Mouse (Mus musculus): Measurements from ENCODE around the gene Nanos3.

Nanos3 gene

DNA sequence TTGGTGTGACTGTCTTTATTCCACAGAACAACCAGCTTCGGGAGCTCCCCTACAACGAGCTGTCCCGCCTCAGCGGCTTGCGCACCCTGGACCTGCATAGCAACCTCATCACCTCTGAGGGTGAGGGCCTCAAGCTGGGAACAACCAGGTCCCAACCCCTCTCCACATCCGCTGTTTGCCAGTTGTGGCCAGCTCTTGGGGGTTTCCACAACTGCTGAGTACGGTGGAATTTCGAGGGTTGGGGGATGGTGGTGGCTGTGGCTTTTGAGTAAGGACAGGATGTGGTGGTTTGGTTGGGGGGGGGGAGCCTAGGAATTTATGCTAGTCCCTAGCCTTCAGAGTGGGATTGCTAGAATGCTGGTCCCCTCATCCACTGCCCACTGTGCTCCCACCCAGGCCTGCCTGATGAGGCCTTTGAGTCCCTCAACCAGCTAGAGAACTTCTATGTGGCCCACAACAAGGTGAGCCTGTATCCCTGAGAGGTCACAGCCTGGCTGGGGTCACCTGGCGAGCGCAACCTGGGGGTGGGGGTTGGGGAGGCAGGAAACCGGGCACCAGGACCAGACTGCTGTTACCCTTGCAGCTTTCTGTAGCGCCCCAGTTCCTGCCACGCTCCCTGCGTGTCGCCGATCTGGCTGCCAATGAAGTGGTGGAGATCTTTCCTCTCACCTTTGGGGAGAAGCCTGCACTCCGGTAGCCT, 57.7 kb downstream of the Nanos3 start:
- DNase-seq (ENCODE audit: low read depth, low spot score), result no peak

DNA sequence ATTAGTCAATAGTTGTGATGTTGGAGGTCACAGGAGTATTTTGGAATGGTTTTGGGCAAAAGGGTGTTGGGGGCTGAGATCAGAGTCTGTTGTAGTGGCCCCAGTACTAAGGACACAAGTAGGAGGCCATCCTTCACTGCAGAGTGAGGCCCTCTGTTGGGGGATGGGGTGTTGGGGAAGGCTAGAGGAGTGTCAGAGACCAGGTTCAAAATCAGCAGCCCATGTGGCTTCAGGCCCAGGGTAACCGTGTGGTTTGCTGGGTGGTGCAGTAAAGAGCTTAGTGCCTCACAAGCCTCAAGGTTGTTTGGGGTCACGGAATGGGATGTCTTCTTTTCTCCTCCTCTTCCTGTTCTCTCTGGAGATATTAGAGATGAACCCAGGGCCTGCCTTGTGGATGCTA, 58.3 kb downstream of the Nanos3 start:
- DNase-seq (ENCODE audit: low read depth, low spot score), result no peak

DNA sequence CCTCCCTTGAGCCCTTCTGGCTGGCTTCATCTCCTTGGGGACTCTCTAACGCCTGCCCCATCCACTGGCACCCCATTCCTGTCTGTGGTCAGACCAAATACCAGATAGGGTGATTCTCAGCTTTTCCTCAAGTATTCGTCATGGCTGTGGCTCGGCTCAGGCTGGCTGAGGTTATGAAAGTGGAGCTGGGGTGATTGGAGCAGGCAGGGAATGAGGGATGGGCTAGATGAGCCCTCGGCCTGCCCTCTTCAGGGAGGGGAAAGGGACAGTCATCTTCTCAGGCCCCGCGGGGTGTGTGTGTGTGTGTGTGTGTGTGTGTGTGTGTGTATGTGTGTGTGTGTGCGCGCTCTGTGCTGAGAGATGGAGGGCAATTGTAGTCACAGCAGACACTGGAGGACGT, 59.4 kb downstream of the Nanos3 start, which contains the start of gene Podnl1:
Podnl1 (plus strand) TSS at position 334 of the 400 bp plus-strand sequence.
- no peak for DNase-seq (ENCODE audit: low read depth, low spot score)

Data from c-Kit-negative CD71-positive TER-119-positive erythroid progenitor cells, embryonic 14.5 days (primary cell).